Mouse (Mus musculus) heart, postnatal 4 days (tissue): ENCODE data around the gene Agbl1. TPM values are rescaled to one million over a fixed set of nuclear protein-coding genes. Genes with fewer than 3 reads are reported as not detected.
"Not testable (repeated sequence)": the region's sequence is repeated elsewhere in the genome, so short reads cannot be mapped to it uniquely, and the experiment has no call there.

Experiments
- DNase-seq: peaks from one replicate; pipeline ENCODE4 v3.0.0; 2021
- total RNA-seq, 2 experiments: library from RNA; stranded (reverse); gene quantifications; 2 replicates each; pipeline ENCODE4 v1.2.3; 2021

Gene Agbl1
- total RNA-seq: under 1 TPM; 0.18 to 0.24 TPM

GRCm38 (mm10) chr7:76229311-76229937 lies at the start of gene Agbl1:
Gene Agbl1 (plus strand): TSS chr7:76229887.
- no peak for DNase-seq

- DNase-seq: no peak
Observed at GRCm38 (mm10) chr7:76185005-76185658, 44.6 kb upstream of the Agbl1 start.

GRCm38 (mm10) chr7:76185681-76186121 lies 44.0 kb upstream of the Agbl1 start:
- DNase-seq: no peak

GRCm38 (mm10) chr7:76218546-76218945 lies 11.1 kb upstream of the Agbl1 start:
- no peak for DNase-seq

- no peak for DNase-seq
Observed at GRCm38 (mm10) chr7:76219797-76220469, 9.8 kb upstream of the Agbl1 start.

GRCm38 (mm10) chr7:76222691-76223090 lies 7.0 kb upstream of the Agbl1 start:
- DNase-seq: no peak

GRCm38 (mm10) chr7:76228881-76229280 lies 806 bp upstream of the Agbl1 start:
- DNase-seq: no peak

- DNase-seq: no peak
Observed at GRCm38 (mm10) chr7:76234321-76234720, 4.6 kb downstream of the Agbl1 start.

- DNase-seq: no peak
Observed at GRCm38 (mm10) chr7:76237497-76237896, 7.8 kb downstream of the Agbl1 start.

- DNase-seq: not testable (repeated sequence)
Observed at GRCm38 (mm10) chr7:76244839-76245238, 15.2 kb downstream of the Agbl1 start.

- DNase-seq: no peak
Observed at GRCm38 (mm10) chr7:76275061-76275460, 45.4 kb downstream of the Agbl1 start.

GRCm38 (mm10) chr7:76282831-76283230 lies 53.1 kb downstream of the Agbl1 start:
- DNase-seq: no peak

- no peak for DNase-seq
Observed at GRCm38 (mm10) chr7:76287531-76287930, 57.8 kb downstream of the Agbl1 start.

- DNase-seq: no peak
Observed at GRCm38 (mm10) chr7:76321866-76322553, 92.3 kb downstream of the Agbl1 start.

- no peak for DNase-seq
Observed at GRCm38 (mm10) chr7:76326091-76326490, 96.4 kb downstream of the Agbl1 start.

GRCm38 (mm10) chr7:76339308-76339707 lies 109.6 kb downstream of the Agbl1 start:
- no peak for DNase-seq

- DNase-seq: no peak
Observed at GRCm38 (mm10) chr7:76341601-76342000, 111.9 kb downstream of the Agbl1 start.

GRCm38 (mm10) chr7:76353469-76353868 lies 123.8 kb downstream of the Agbl1 start:
- no peak for DNase-seq

- peak; percentile 63 for DNase-seq
Observed at GRCm38 (mm10) chr7:76354510-76354909, 124.8 kb downstream of the Agbl1 start.

- no peak for DNase-seq
Observed at GRCm38 (mm10) chr7:76371269-76371668, 141.6 kb downstream of the Agbl1 start.

GRCm38 (mm10) chr7:76379493-76379892 lies 149.8 kb downstream of the Agbl1 start:
- DNase-seq: no peak

- no peak for DNase-seq
Observed at GRCm38 (mm10) chr7:76381986-76382385, 152.3 kb downstream of the Agbl1 start.

- DNase-seq: no peak
Observed at GRCm38 (mm10) chr7:76389240-76389639, 159.6 kb downstream of the Agbl1 start.
